Mouse (Mus musculus): ENCODE measurements around the gene Cep170b.

DNA sequence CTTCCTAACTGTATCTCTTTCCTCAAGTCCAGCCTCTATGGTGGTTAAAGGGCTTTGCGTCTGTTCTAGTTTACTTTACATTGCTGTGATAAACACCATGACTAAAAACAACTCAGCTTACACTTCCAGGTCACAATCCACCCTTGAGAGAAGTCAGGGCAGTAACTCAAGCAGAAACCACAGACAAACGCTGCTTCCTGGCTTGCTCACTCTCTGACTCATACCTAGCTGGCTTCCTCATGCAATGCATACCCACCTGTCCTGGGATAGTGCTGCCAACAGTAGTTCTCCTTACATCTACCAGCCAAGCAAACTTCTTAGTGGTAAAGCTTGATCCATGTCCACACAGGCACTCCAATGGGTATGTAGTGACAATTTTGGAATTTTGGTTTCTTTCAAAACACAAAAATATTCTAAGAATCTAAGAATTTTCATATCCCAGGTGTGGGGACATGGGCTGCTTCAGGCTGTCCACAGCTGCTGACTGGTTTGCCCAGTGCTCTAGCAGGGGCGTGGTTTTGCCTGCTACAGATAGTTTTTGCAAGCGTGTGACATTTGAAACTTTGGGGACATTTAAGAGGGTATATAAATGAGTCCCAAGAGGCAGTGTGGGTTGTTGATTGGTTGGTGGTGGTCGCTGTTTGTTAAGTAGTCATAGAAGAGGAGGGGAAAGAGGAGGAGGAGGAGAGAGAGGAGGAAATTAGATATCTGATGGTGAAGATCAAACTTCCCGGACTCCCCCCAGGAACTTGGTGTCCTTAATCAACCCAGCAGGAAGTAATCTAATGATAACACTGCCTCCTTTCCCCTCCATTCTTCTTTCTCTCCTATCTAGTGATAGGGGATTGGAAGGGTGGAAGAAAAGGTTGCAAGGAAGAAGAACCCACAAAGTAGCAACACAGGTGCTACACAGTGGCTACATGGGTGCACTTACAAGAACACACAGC is 17.6 kb upstream of the Cep170b start:
- no peak for TF ChIP-seq GATA1 (IDR thresholded peaks at IDR 0.05; ENCODE audit: borderline replicate concordance, low read length)
- TF ChIP-seq FLI1 (IDR thresholded peaks at IDR 0.05; ENCODE audit: low read length), result no peak
